Mouse (Mus musculus) stomach, postnatal 0 days (tissue): Measurements from ENCODE around the gene Rbm43.

ENCODE experiments used
- CTCF ChIP-seq: IDR thresholded peaks from 2 replicates; pipeline ENCODE4 v1.5.1; 2016; ENCODE audit warnings: antibody characterized with exemption, low read depth, mild to moderate bottlenecking, moderate library complexity
- EP300 ChIP-seq: optimal IDR thresholded peaks from 2 replicates; pipeline ENCODE3; 2016; ENCODE audit warnings: antibody characterized with exemption

- TF ChIP-seq EP300 (no peak), CTCF (no peak)
Observed at GRCm38 (mm10) chr2:51948105-51948830, 13.3 kb upstream of the Rbm43 start.
